Comparison of ENCODE assay signal across 9 mouse cellular contexts in the genomic region with DNA sequence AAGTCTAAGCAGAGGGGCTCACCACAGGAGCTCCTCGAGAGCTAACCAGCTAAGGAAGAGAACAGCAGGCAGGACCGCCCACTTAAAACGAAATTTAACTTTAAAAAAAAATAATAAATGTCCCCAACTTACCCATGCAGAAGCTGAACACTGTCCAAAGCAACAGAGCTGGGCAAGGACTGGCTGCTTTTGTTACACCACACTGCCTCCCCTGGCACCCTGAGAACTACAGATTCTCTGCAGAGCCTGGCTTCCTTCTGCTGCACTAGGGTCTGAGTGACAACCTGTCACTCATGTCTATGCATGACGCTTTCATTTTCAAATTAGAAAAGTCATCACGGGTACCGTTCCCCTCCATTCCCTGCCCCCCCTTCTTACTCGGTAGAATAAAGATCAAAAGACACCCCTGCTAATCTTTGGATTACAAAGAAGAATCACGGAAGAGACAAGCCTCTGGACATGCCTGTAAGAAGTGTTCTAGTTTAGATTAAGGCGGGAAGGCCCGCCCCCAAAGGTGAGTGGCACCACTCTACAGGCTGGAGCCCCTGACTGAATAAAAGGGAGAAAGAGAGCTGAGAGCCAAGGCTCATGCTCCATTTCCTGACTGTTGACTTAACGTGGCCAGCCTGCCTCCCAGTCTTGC. TPM values are rescaled to one million over a fixed set of nuclear protein-coding genes. Genes with fewer than 3 reads are reported as not detected.
DNase-seq lines count a peak whose midpoint lies in the region; ATAC-seq and TF ChIP-seq lines count a peak whose summit lies in the region.
"Had no signal": no experiment of that assay in that cellular context is flagged by ENCODE, and none has a peak within 500 bp of the region (broad histone marks: within the 10 kb centered on the region; RNA-seq: fewer than 3 reads in every experiment).

No protein-coding gene starts in this region.

- no peak for TF ChIP-seq POLR2A in lung, adult 2 months (IDR thresholded peaks at IDR 0.05; ENCODE audit: borderline replicate concordance, extremely low read depth, low read depth, low read length)

- 50% methylated on average over 11 of the region's 11 CpGs for WGBS in hindbrain, postnatal 0 days
- WGBS in neural tube, embryonic 15.5 days = 82% methylated on average over 11 of the region's 11 CpGs
- 61% methylated on average over 11 of the region's 11 CpGs for WGBS in lung, adult 2 months
- whole genome bisulfite sequencing in lung, postnatal 0 days = 64% methylated on average over 11 of the region's 11 CpGs

- peaks cover 79% of the 10 kb centered on the region for H3K4me1 ChIP-seq in megakaryocyte, embryonic 14.5 days
- H3K4me1 ChIP-seq in hindbrain, postnatal 0 days (ENCODE audit: insufficient read depth, low read length) = peaks cover 20% of the 10 kb centered on the region
- peaks cover 30% of the 10 kb centered on the region for H3K4me1 ChIP-seq in neural tube, embryonic 15.5 days
- peaks cover 7% of the 10 kb centered on the region; the same call in 1 of the 2 replicates for H3K4me1 ChIP-seq in lung, adult 2 months (ENCODE audit: control insufficient read depth, insufficient read depth, low read length)
- peaks cover 7% of the 10 kb centered on the region; the same call in 1 of the 2 replicates for H3K4me1 ChIP-seq in lung, postnatal 0 days (ENCODE audit: insufficient read depth, low read depth, low read length)

- H3K9me3 ChIP-seq in megakaryocyte, embryonic 14.5 days = no peaks in the 10 kb centered on the region
- no peaks in the 10 kb centered on the region for H3K9me3 ChIP-seq in hindbrain, postnatal 0 days (ENCODE audit: low read length)
- no peaks in the 10 kb centered on the region for H3K9me3 ChIP-seq in neural tube, embryonic 15.5 days (replicated peaks)
- no peaks in the 10 kb centered on the region for H3K9me3 ChIP-seq in lung, postnatal 0 days (ENCODE audit: low read length)

- TF ChIP-seq CTCF in hindbrain, postnatal 0 days (IDR thresholded peaks at IDR 0.05; ENCODE audit: low read depth) = peak; percentile 59
- TF ChIP-seq CTCF in lung, adult 2 months (IDR thresholded peaks at IDR 0.05; ENCODE audit: insufficient read depth, low read length) = no peak
- no peak for TF ChIP-seq CTCF in lung, postnatal 0 days (IDR thresholded peaks at IDR 0.05)

- ATAC-seq in megakaryocyte, adult 5-6 weeks (ENCODE audit: poor library complexity, severe bottlenecking) = no peak
- no peak for ATAC-seq in hindbrain, postnatal 0 days
- no peak for ATAC-seq in neural tube, embryonic 15.5 days (ENCODE audit: low FRiP score)
- ATAC-seq in lung, postnatal 0 days = no peak

- H3K27ac ChIP-seq in hindbrain, postnatal 0 days = no peak overlapping the region
- no peak overlapping the region for H3K27ac ChIP-seq in neural tube, embryonic 15.5 days (replicated peaks)
- H3K27ac ChIP-seq in lung, postnatal 0 days (ENCODE audit: low read length) = no peak overlapping the region

- no peaks in the 10 kb centered on the region for H3K27me3 ChIP-seq in megakaryocyte, embryonic 14.5 days (replicated peaks)
- no peaks in the 10 kb centered on the region for H3K27me3 ChIP-seq in hindbrain, postnatal 0 days (ENCODE audit: insufficient read depth, low read length)
- no peaks in the 10 kb centered on the region for H3K27me3 ChIP-seq in neural tube, embryonic 15.5 days (replicated peaks)
- no peaks in the 10 kb centered on the region for H3K27me3 ChIP-seq in lung, postnatal 0 days (replicated peaks; ENCODE audit: insufficient read depth, low read length)

- peaks cover 21% of the 10 kb centered on the region for H3K36me3 ChIP-seq in megakaryocyte, embryonic 14.5 days (replicated peaks; ENCODE audit: low read length)
- H3K36me3 ChIP-seq in hindbrain, postnatal 0 days (ENCODE audit: insufficient read depth, low read length) = no peaks in the 10 kb centered on the region
- no peaks in the 10 kb centered on the region for H3K36me3 ChIP-seq in neural tube, embryonic 15.5 days
- H3K36me3 ChIP-seq in lung, postnatal 0 days (ENCODE audit: insufficient read depth, low read length) = no peaks in the 10 kb centered on the region

- no peak for TF ChIP-seq EP300 in lung, postnatal 0 days (IDR thresholded peaks at IDR 0.05)

- H3K9ac ChIP-seq in hindbrain, postnatal 0 days (replicated peaks; ENCODE audit: low read length) = 0 out of 2 replicates have a peak overlapping the region, but pooled peaks have one; percentile 71
- H3K9ac ChIP-seq in neural tube, embryonic 15.5 days (replicated peaks) = peak overlapping the region; percentile 8
- H3K9ac ChIP-seq in lung, postnatal 0 days (replicated peaks; ENCODE audit: low read depth) = no peak overlapping the region

- H3K4me2 ChIP-seq in hindbrain, postnatal 0 days (ENCODE audit: low read depth, low read length) = peak overlapping the region; percentile 98
- H3K4me2 ChIP-seq in neural tube, embryonic 15.5 days = peak overlapping the region; percentile 86
- no peak overlapping the region for H3K4me2 ChIP-seq in lung, postnatal 0 days (replicated peaks; ENCODE audit: low read depth, low read length)

- peak; percentile 60 for DNase-seq in cerebellum, adult 9-10 months
- peak; percentile 58 for DNase-seq in hindbrain, postnatal 0 days (ENCODE audit: low spot score)
- DNase-seq in adrenal gland, postnatal 14 days = no peak
- DNase-seq in lung, adult 2 months = no peak
- no peak for DNase-seq in lung, postnatal 0 days (ENCODE audit: low spot score)

- H3K4me3 ChIP-seq in megakaryocyte, embryonic 14.5 days (replicated peaks) = peak overlapping the region; percentile 96
- no peak overlapping the region for H3K4me3 ChIP-seq in hindbrain, postnatal 0 days (ENCODE audit: low read length)
- no peak overlapping the region for H3K4me3 ChIP-seq in neural tube, embryonic 15.5 days (replicated peaks)
- no peak overlapping the region for H3K4me3 ChIP-seq in lung, adult 2 months (replicated peaks; ENCODE audit: extremely low read depth, low read depth, low read length)
- no peak overlapping the region for H3K4me3 ChIP-seq in lung, postnatal 0 days (ENCODE audit: low read depth, low read length)

RNA-seq across cellular contexts. Expression of gene Ift27, which starts 1.5 kb away (rescaled TPM):
- polyA plus RNA-seq in megakaryocyte, embryonic 14.5 days (2012; ENCODE audit: insufficient read depth, low replicate concordance) = 132 and 388 TPM in 2 replicates
- total RNA-seq in megakaryocyte, adult 5-6 weeks (2015) = 24.1 and 24.9 TPM in 2 replicates
- total RNA-seq in megakaryocyte, adult 5-6 weeks (2017) = 6.5 and 10.8 TPM in 2 replicates
- total RNA-seq in hindbrain, postnatal 0 days (2014; rRNA removed) = 38.5 and 38.8 TPM in 2 replicates
- polyA plus RNA-seq in hindbrain, postnatal 0 days (2015; fragmentation: Nextera tagmentation; extraction: Ambion mirVana) = 122 and 123 TPM in 2 replicates
- polyA plus RNA-seq in neural tube, embryonic 15.5 days (2015; fragmentation: Nextera tagmentation; extraction: Ambion mirVana) = 88.4 and 99.8 TPM in 2 replicates
- total RNA-seq in adrenal gland, postnatal 14 days (2021) = 17.2 and 18.4 TPM in 2 replicates
- 42.1 and 52.9 TPM in 2 replicates for polyA plus RNA-seq in lung, adult 2 months (2012; rRNA removed)
- 61.6 and 62.2 TPM in 2 replicates for polyA plus RNA-seq in lung, postnatal 0 days (2015; fragmentation: Nextera tagmentation; extraction: Ambion mirVana)

RNA-seq across cellular contexts. Expression of gene Pvalb, which starts 33.8 kb away (rescaled TPM):
- not detected in 2 replicates for polyA plus RNA-seq in megakaryocyte, embryonic 14.5 days (2012; ENCODE audit: insufficient read depth, low replicate concordance)
- not detected in 2 replicates for total RNA-seq in megakaryocyte, adult 5-6 weeks (2015)
- total RNA-seq in megakaryocyte, adult 5-6 weeks (2017) = not detected in 2 replicates
- 1.7 and 1.9 TPM in 2 replicates for total RNA-seq in hindbrain, postnatal 0 days (2014; rRNA removed)
- polyA plus RNA-seq in hindbrain, postnatal 0 days (2015; fragmentation: Nextera tagmentation; extraction: Ambion mirVana) = 7.6 and 11.3 TPM in 2 replicates
- polyA plus RNA-seq in neural tube, embryonic 15.5 days (2015; fragmentation: Nextera tagmentation; extraction: Ambion mirVana) = 4.4 and 5.0 TPM in 2 replicates
- 0.94 TPM in 1 of 2 replicates, not detected in the other for total RNA-seq in adrenal gland, postnatal 14 days (2021)
- polyA plus RNA-seq in lung, adult 2 months (2012; rRNA removed) = 6.2 TPM in 1 of 2 replicates, not detected in the other
- polyA plus RNA-seq in lung, postnatal 0 days (2015; fragmentation: Nextera tagmentation; extraction: Ambion mirVana) = not detected in 2 replicates

RNA-seq across cellular contexts. Expression of gene Cacng2, which starts 52.5 kb away (rescaled TPM):
- not detected in 2 replicates for polyA plus RNA-seq in megakaryocyte, embryonic 14.5 days (2012; ENCODE audit: insufficient read depth, low replicate concordance)
- not detected in 2 replicates for total RNA-seq in megakaryocyte, adult 5-6 weeks (2015)
- total RNA-seq in megakaryocyte, adult 5-6 weeks (2017) = not detected in 2 replicates
- 22.5 and 24.4 TPM in 2 replicates for total RNA-seq in hindbrain, postnatal 0 days (2014; rRNA removed)
- polyA plus RNA-seq in hindbrain, postnatal 0 days (2015; fragmentation: Nextera tagmentation; extraction: Ambion mirVana) = 19.8 and 21.6 TPM in 2 replicates
- polyA plus RNA-seq in neural tube, embryonic 15.5 days (2015; fragmentation: Nextera tagmentation; extraction: Ambion mirVana) = 15.4 and 18.9 TPM in 2 replicates
- 0.26 and 0.60 TPM in 2 replicates for total RNA-seq in adrenal gland, postnatal 14 days (2021)
- polyA plus RNA-seq in lung, adult 2 months (2012; rRNA removed) = not detected in 2 replicates
- polyA plus RNA-seq in lung, postnatal 0 days (2015; fragmentation: Nextera tagmentation; extraction: Ambion mirVana) = not detected in 2 replicates
- polyA plus RNA-seq: limb, embryonic 11.5 days had no signal

Comparison
In these comparisons a context has a peak if more than half of its experiments do, and no peak if none do; other contexts are left out.
1. DNase-seq: peak in cerebellum, adult 9-10 months (single experiment) and hindbrain, postnatal 0 days (single experiment); none in adrenal gland, postnatal 14 days (single experiment), lung, adult 2 months (single experiment) and lung, postnatal 0 days (single experiment).
2. RNA of gene Cacng2, which starts 52.5 kb away (polyA plus RNA-seq): 19.8 to 21.6 TPM in hindbrain, postnatal 0 days and 15.4 to 18.9 TPM in neural tube, embryonic 15.5 days; not detected in megakaryocyte, embryonic 14.5 days, not detected in lung, adult 2 months and not detected in lung, postnatal 0 days; every median in the first group is over 10 times any median in the second.